Mouse (Mus musculus) macrophage (primary cell): ENCODE data around the gene Mid1. TPM values are rescaled to one million over a fixed set of nuclear protein-coding genes. Genes with fewer than 3 reads are reported as not detected.
A peak's percentile ranks its signal among the peaks of the same experiment; 100 is the strongest.
"Not testable (repeated sequence)": the region's sequence is repeated elsewhere in the genome, so short reads cannot be mapped to it uniquely, and the experiment has no call there.

Source experiments
- H3K27ac ChIP-seq: fragments of 350-480 bp; formaldehyde crosslinking; 2 replicates; pipeline ENCODE4 v1.9.0; 2021
- H3K36me3 ChIP-seq: fragments of 350-480 bp; formaldehyde crosslinking; 2 replicates; pipeline ENCODE4 v1.9.0; 2021; ENCODE audit errors: inconsistent target
- H3K4me3 ChIP-seq: fragments of 350-480 bp; formaldehyde crosslinking; 2 replicates; pipeline ENCODE4 v1.9.0; 2021; ENCODE audit errors: inconsistent target
- H3K79me2 ChIP-seq: fragments of 350-480 bp; formaldehyde crosslinking; 2 replicates; pipeline ENCODE4 v1.9.0; 2021; ENCODE audit errors: inconsistent target
- WGBS: methylation state at CpG from one replicate; pipeline ENCODE4 v1.1.7; 2026; ENCODE audit warnings: inconsistent platforms; ENCODE audit not compliant: missing documents; 5-methylcytosine and 5-hydroxymethylcytosine counted together
- polyA plus RNA-seq: library from polyadenylated mRNA; stranded (reverse); fragments of 250-400 nt; gene quantifications from 3 replicates; pipeline ENCODE4 v1.2.4, GENCODE M21; 2018; ENCODE audit warnings: inconsistent platforms

The Mid1 gene
- polyA plus RNA-seq, 1 experiment from 2014 or later = 34.1 TPM

DNA sequence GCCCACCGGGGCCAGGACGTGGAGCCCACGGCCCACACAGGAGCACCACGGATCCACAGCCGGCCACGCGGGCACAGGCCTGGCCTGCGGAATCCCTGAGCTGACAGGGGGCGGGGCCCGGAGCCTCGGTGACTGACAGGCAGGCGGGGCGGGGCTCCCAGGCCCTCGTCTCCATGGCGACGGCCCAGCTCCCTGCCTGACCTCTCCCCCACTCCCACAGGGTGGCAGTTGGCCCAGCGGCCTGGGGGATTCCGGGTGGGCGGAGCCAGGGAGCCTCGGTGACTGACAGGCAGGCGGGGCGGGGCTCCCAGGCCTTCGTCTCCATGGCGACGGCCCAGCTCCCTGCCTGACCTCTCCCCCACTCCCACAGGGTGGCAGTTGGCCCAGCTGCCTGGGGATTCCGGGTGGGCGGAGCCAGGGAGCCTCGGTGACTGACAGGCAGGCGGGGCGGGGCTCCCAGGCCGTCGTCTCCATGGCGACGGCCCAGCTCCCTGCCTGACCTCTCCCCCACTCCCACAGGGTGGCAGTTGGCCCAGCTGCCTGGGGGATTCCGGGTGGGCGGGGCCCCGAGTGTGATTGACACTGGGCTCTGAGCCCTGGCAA, 313.0 kb downstream of the Mid1 start:
- WGBS = 42% methylated on average over 37 of the region's 37 CpGs
- H3K36me3 ChIP-seq, H3K27ac ChIP-seq: not testable (repeated sequence)

DNA sequence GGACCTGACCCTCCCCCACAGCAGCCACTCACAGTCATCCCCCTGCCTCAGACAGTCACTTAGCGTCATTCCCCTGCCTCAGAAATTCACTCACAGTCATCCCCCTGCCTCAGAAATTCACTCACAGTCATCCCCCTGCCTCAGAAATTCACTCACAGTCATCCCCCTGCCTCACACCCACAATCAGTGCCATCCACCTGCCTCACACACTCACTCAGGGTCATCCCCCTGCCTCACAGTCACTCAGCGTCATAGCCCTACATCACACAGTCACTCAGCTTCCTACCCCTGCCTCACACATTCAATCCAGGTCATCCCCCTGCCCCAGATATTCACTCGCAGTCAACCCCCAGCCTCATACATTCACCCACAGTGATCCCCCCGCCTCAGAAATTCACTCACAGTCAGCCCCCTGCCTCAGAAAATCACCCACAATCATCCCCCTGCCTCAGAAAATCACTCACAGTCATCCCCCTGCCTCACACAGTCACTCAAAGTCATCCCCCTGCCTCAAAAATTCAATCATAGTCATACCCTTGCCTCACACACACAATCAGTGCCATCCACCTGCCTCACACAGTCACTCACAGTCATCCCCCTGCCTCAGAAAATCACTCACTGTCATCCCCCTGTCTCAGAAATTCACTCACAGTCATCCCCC, 313.7 kb downstream of the Mid1 start:
- 0 out of 2 replicates have a peak overlapping the region, but pooled peaks have one; percentile 5 for H3K27ac ChIP-seq
- WGBS = 66% methylated on average over 4 of the region's 4 CpGs
- H3K79me2 ChIP-seq, H3K4me3 ChIP-seq, H3K36me3 ChIP-seq: not testable (repeated sequence)

More for the DNA sequence above, 313.0 kb downstream of the Mid1 start:
- peak overlapping the region; percentile 9; the same call in 1 of the 2 replicates for H3K4me3 ChIP-seq
- not testable (repeated sequence) for H3K79me2 ChIP-seq

DNA sequence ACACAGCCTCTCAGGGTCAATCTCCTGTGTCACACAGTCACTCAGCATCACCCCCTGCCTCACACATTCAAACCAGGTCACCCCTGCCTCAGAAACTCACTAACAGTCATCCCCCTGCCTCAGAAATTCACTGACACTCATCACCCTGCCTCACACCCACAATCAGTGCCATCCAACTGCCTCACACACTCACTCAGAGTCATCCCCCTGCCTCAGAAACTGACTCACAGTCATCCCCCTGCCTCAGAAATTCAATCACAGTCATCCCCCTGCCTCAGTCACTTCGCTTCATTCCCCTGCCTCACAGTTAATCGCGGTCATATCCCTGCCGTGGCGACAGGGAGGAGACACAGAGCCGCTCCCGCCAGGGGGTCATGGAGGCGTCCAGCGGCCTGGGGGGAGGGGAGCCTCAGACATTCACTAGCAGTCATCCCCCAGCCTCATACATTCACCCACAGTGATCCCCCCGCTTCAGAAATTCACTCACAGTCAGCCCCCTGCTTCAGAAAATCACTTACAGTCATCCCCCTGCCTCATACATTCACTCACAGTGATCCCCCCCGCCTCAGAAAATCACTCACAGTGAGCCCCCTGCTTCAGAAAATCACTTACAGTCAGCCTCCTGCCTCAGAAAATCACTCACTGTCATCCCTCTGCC, 314.4 kb downstream of the Mid1 start:
- H3K36me3 ChIP-seq, H3K4me3 ChIP-seq, H3K79me2 ChIP-seq: not testable (repeated sequence)
- 0 out of 2 replicates have a peak overlapping the region, but pooled peaks have one; percentile 0 for H3K27ac ChIP-seq
- WGBS = 51% methylated on average over 11 of the region's 11 CpGs

DNA sequence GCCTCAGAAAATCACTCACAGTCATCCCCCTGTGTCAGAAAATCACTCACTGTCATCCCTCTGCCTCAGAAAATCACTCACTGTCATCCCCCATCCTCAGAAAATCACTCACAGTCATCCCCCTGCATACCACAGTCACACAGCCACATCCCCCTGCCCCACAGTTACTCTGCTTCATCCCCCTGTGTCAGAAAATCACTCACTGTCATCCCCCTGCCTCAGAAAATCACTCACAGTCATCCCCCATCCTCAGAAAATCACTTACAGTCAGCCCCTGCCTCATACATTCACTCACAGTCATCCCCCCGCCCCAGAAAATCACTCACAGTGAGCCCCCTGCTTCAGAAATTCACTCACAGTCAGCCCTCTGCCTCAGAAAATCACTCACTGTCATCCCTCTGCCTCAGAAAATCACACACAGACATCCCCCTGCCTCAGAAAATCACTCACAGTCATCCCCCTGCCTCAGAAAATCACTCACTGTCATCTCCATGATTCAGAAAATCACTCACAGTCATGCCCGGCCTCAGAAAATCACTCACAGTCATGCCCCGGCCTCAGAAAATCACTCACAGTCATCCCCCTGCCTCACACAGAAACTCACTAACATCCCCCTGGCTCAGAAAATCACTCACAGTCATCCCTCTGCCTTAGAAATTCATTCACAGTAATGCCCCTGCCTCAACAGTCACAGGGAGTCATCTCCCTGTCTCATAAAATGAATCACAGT, 315.1 kb downstream of the Mid1 start:
- not testable (repeated sequence) for H3K27ac ChIP-seq, H3K4me3 ChIP-seq, H3K36me3 ChIP-seq, H3K79me2 ChIP-seq
- WGBS = 87% methylated on average over 3 of the region's 3 CpGs

DNA sequence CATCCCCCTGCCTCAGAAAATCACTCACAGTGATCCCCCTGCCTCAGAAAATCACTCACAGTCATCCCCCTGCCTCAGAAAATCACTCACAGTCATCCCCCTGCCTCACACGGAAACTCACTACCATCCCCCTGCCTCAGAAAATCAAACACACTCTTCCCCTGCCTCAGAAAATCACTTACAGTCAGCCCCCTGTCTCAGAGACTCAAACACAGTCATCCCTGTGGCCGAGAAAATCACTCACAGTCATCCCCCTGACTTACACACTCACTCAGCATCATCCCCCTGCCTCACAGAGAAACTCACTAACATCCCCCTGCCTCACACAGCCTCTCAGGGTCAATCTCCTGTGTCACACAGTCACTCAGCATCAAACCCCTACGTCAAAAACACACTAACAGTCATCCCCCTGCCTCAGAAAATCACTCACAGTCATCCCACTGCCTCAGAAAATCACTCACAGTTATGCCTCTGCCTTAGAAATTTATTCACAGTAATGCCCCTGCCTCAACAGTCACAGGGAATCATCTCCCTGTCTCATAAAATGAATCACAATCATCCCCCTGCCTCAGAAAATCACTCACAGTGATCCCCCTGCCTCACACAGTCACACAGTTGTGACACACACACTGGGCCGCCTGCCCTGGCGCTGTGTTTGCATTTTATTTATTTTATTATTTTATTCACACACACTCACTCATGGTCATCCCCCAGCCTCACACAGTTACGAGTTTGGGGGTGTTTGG, 315.8 kb downstream of the Mid1 start:
- H3K27ac ChIP-seq, H3K4me3 ChIP-seq, H3K36me3 ChIP-seq, H3K79me2 ChIP-seq: not testable (repeated sequence)
- WGBS = 66% methylated on average over 6 of the region's 6 CpGs

DNA sequence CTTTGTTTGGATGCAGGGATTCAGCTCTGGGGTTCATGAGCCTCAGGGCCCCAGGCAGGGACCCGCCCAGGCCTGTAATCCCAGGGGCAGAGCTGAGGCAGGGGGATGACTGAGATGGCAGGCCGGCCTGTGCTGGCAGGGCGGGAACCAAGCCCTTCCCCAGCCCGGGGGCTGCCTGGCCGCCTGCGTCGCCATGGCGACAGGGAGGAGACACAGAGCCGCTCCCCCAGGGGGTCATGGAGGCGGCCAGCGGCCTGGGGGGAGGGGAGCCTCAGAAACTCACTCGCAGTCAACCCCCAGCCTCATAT, 316.3 kb downstream of the Mid1 start:
- not testable (repeated sequence) for H3K4me3 ChIP-seq, H3K27ac ChIP-seq, H3K79me2 ChIP-seq, H3K36me3 ChIP-seq
- no CpG with 5 or more reads among the region's 12 CpGs for whole genome bisulfite sequencing

DNA sequence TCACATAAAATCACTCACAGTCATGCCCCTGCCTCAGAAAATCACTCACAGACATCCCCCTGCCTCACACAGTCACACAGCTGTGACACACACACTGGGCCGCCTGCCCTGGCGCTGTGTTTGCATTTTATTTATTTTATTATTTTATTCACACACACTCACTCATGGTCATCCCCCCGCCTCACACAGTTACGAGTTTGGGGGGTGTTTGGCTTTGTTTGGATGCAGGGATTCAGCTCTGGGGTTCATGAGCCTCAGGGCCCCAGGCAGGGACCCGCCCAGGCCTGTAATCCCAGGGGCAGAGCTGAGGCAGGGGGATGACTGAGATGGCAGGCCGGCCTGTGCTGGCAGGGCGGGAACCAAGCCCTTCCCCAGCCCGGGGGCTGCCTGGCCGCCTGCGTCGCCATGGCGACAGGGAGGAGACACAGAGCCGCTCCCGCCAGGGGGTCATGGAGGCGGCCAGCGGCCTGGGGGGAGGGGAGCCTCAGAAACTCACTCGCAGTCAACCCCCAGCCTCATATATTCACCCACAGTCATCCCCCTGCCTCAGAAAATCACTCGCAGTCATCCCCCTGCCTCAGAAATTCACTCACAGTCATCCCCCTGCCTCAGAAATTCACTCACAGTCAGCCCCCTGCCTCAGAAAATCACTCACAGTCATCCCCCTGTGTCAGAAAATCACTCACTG, 317.7 kb downstream of the Mid1 start:
- H3K36me3 ChIP-seq, H3K79me2 ChIP-seq, H3K4me3 ChIP-seq, H3K27ac ChIP-seq: not testable (repeated sequence)
- 62% methylated on average over 5 of the region's 18 CpGs for WGBS

DNA sequence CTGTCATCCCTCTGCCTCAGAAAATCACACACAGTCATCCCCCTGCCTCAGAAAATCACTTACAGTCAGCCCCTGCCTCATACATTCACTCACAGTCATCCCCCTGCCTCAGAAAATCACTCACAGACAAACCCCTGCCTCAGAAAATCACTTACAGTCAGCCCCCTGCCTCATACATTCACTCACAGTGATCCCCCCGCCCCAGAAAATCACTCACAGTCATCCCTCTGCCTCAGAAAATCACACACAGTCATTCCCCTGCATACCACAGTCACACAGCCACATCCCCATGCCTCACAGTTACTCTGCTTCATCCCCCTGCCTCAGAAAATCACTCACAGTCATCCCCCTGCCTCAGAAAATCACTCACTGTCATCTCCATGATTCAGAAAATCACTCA, 318.5 kb downstream of the Mid1 start:
- not testable (repeated sequence) for H3K27ac ChIP-seq, H3K36me3 ChIP-seq, H3K4me3 ChIP-seq, H3K79me2 ChIP-seq
- 38% methylated on average over 1 of the region's 1 CpGs for WGBS

DNA sequence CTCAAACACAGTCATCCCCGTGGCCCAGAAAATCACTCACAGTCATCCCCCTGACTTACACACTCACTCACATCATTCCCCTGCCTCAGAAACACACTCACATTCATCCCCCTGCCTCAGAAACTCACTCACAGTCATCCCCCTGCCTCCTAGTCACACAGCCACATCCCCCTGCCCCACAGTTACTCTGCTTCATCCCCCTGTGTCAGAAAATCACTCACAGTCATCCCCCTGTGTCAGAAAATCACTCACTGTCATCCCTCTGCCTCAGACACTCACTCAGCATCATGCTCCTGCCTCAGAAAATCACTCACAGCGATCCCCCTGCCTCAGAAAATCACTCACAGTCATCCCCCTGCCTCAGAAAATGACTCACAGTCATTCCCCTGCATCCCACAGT, 319.2 kb downstream of the Mid1 start:
- not testable (repeated sequence) for H3K4me3 ChIP-seq, H3K27ac ChIP-seq, H3K79me2 ChIP-seq, H3K36me3 ChIP-seq
- 66% methylated on average over 2 of the region's 2 CpGs for WGBS

DNA sequence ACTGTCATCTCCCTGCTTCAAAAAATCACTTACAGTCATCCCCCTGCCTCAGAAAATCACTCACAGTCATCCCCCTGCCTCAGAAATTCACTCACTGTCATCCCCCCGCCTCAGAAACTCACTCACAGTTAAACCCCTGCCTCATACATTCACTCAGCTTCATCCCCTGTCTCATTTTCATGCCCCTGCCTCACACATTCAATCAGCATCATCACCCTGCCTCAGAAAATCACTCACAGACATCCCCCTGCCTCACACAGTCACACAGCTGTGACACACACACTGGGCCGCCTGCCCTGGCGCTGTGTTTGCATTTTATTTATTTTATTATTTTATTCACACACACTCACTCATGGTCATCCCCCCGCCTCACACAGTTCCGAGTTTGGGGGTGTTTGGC, 319.8 kb downstream of the Mid1 start:
- H3K27ac ChIP-seq, H3K79me2 ChIP-seq, H3K4me3 ChIP-seq, H3K36me3 ChIP-seq: not testable (repeated sequence)
- 48% methylated on average over 5 of the region's 5 CpGs for WGBS

DNA sequence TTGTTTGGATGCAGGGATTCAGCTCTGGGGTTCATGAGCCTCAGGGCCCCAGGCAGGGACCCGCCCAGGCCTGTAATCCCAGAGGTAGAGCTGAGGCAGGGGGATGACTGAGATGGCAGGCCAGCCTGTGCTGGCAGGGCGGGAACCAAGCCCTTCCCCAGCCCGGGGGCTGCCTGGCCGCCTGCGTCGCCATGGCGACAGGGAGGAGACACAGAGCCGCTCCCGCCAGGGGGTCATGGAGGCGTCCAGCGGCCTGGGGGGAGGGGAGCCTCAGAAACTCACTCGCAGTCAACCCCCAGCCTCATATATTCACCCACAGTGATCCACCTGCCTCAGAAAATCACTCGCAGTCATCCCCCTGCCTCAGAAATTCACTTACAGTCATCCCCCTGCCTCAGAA, 320.2 kb downstream of the Mid1 start:
- WGBS = 47% methylated on average over 13 of the region's 13 CpGs
- H3K4me3 ChIP-seq, H3K27ac ChIP-seq, H3K79me2 ChIP-seq, H3K36me3 ChIP-seq: not testable (repeated sequence)

DNA sequence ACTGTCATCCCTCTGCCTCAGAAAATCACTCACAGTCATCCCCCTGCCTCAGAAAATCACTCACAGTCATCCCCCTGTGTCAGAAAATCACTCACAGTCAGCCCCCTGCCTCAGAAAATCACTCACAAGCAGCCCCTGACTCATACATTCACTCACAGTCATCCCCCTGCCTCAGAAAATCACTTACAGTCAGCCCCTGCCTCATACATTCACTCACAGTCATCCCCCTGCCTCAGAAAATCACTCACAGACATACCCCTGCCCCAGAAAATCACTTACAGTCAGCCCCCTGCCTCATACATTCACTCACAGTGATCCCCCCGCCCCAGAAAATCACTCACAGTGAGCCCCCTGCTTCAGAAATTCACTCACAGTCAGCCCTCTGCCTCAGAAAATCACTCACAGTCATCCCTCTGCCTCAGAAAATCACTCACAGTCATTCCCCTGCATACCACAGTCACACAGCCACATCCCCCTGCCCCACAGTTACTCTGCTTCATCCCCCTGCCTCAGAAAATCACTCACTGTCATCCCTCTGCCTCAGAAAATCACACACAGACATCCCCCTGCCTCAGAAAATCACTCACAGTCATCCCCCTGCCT, 320.8 kb downstream of the Mid1 start:
- not testable (repeated sequence) for H3K36me3 ChIP-seq, H3K79me2 ChIP-seq, H3K27ac ChIP-seq, H3K4me3 ChIP-seq
- WGBS = 65% methylated on average over 1 of the region's 1 CpGs

DNA sequence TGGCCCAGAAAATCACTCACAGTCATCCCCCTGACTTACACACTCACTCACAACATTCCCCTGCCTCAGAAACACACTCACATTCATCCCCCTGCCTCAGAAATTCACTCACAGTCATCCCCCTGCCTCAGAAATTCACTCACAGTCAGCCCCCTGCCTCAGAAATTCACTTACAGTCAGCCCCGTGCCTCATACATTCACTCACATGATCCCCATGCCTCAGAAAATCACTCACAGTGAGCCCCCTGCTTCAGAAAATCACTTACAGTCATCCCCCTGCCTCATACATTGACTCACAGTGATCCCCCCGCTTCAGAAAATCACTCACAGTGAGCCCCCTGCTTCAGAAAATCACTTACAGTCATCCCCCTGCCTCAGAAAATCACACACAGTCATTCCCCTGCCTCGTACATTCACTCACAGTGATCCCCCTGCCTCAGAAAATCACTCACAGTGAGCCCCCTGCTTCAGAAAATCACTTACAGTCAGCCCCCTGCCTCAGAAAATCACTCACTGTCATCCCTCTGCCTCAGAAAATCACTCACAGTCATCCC, 321.8 kb downstream of the Mid1 start:
- not testable (repeated sequence) for H3K27ac ChIP-seq, H3K79me2 ChIP-seq, H3K4me3 ChIP-seq, H3K36me3 ChIP-seq
- 76% methylated on average over 3 of the region's 3 CpGs for WGBS
